Mouse (Mus musculus) ES-Bruce4 (cell line): ENCODE measurements at regions not wholly inside any gene's neighbourhood (a gene's known extent, or its start where the extent isn't known, plus 50 kb on each side); places are given as distances from the start of the nearest gene placed in this dataset.

Experiments used
- H3K27ac ChIP-seq: 2 replicates; pipeline ENCODE4 v1.5.1; 2012; ENCODE audit warnings: low read length, inconsistent platforms; ENCODE audit not compliant: insufficient read depth
- H3K27me3 ChIP-seq: 2 replicates; pipeline ENCODE4 v1.6.1; 2012; ENCODE audit warnings: mild to moderate bottlenecking, low read length, inconsistent platforms; ENCODE audit not compliant: control insufficient read depth, poor library complexity, insufficient read depth, severe bottlenecking
- H3K36me3 ChIP-seq: 2 replicates; pipeline ENCODE4 v1.6.1; 2012; ENCODE audit warnings: inconsistent platforms, mild to moderate bottlenecking, low read length, moderate library complexity; ENCODE audit not compliant: control insufficient read depth, poor library complexity, insufficient read depth, severe bottlenecking
- H3K4me1 ChIP-seq: one replicate; pipeline ENCODE4 v1.8.1; 2011; ENCODE audit warnings: low read length; ENCODE audit not compliant: control insufficient read depth, insufficient read depth
- H3K4me3 ChIP-seq: 2 replicates; pipeline ENCODE4 v1.5.1; 2011; ENCODE audit warnings: low read depth, mild to moderate bottlenecking, low read length
- H3K9ac ChIP-seq: 2 replicates; pipeline ENCODE4 v1.6.1; 2012; ENCODE audit warnings: low read depth, mild to moderate bottlenecking, inconsistent platforms; ENCODE audit not compliant: poor library complexity, severe bottlenecking
- H3K9me3 ChIP-seq: replicated peaks from 2 replicates; pipeline ENCODE4 v1.6.1; 2012; ENCODE audit warnings: mild to moderate bottlenecking, low read length, inconsistent platforms; ENCODE audit not compliant: control insufficient read depth, poor library complexity, insufficient read depth, severe bottlenecking
- CTCF ChIP-seq: IDR thresholded peaks from one replicate; pipeline ENCODE4 v1.8.1; 2011; ENCODE audit warnings: low read depth, low read length
- EP300 ChIP-seq: IDR thresholded peaks from 2 replicates; pipeline ENCODE4 v1.6.1; 2011; ENCODE audit warnings: low read depth, low read length; ENCODE audit not compliant: insufficient read depth
- POLR2A ChIP-seq: IDR thresholded peaks from one replicate; pipeline ENCODE4 v1.8.1; 2011; ENCODE audit warnings: low read length; ENCODE audit not compliant: insufficient read depth

- Histone ChIP-seq H3K36me3 (no peaks in the 10 kb centered on the region), H3K27ac (no peak overlapping the region), H3K27me3 (no peaks in the 10 kb centered on the region), H3K4me1 (no peaks in the 10 kb centered on the region), H3K9ac (no peak overlapping the region), H3K9me3 (no peaks in the 10 kb centered on the region), H3K4me3 (no peak overlapping the region)
- TF ChIP-seq POLR2A, result no peak
- TF ChIP-seq CTCF, result no peak
- no peak for TF ChIP-seq EP300
Measured at GRCm38 (mm10) chr2:123320448-123321097, 555.5 kb downstream of the Sqor start.

GRCm38 (mm10) chr2:123323769-123324168 is 558.7 kb downstream of the Sqor start:
- TF ChIP-seq EP300 (no peak), POLR2A (no peak), CTCF (no peak)
- no peaks in the 10 kb centered on the region for H3K36me3 ChIP-seq
- H3K9me3 ChIP-seq, result no peaks in the 10 kb centered on the region
- no peak overlapping the region for H3K27ac ChIP-seq
- H3K4me1 ChIP-seq, result no peaks in the 10 kb centered on the region
- no peaks in the 10 kb centered on the region for H3K27me3 ChIP-seq
- H3K9ac ChIP-seq, result no peak overlapping the region
- no peak overlapping the region for H3K4me3 ChIP-seq

- TF ChIP-seq EP300 (no peak), CTCF (no peak), POLR2A (no peak)
- H3K27ac ChIP-seq, result no peak overlapping the region
- H3K4me1 ChIP-seq, result no peaks in the 10 kb centered on the region
- no peak overlapping the region for H3K4me3 ChIP-seq
- H3K9ac ChIP-seq, result no peak overlapping the region
- no peaks in the 10 kb centered on the region for H3K9me3 ChIP-seq
- H3K27me3 ChIP-seq, result no peaks in the 10 kb centered on the region
- H3K36me3 ChIP-seq, result no peaks in the 10 kb centered on the region
Measured at GRCm38 (mm10) chr2:123324896-123325295, 559.9 kb downstream of the Sqor start.

- no peaks in the 10 kb centered on the region for H3K9me3 ChIP-seq
- no peak overlapping the region for H3K4me3 ChIP-seq
- H3K36me3 ChIP-seq, result no peaks in the 10 kb centered on the region
- no peaks in the 10 kb centered on the region for H3K27me3 ChIP-seq
- H3K4me1 ChIP-seq, result no peaks in the 10 kb centered on the region
- no peak overlapping the region for H3K9ac ChIP-seq
- H3K27ac ChIP-seq, result no peak overlapping the region
- TF ChIP-seq CTCF (no peak), POLR2A (no peak), EP300 (no peak)
Measured at GRCm38 (mm10) chr2:123349625-123350346, 584.7 kb downstream of the Sqor start.

- Histone ChIP-seq H3K9me3 (no peaks in the 10 kb centered on the region), H3K27ac (no peak overlapping the region), H3K9ac (no peak overlapping the region), H3K27me3 (no peaks in the 10 kb centered on the region), H3K36me3 (no peaks in the 10 kb centered on the region), H3K4me1 (no peaks in the 10 kb centered on the region), H3K4me3 (no peak overlapping the region)
- no peak for TF ChIP-seq POLR2A
- TF ChIP-seq CTCF, result no peak
- TF ChIP-seq EP300, result no peak
Measured at GRCm38 (mm10) chr2:123364204-123364603, 599.2 kb downstream of the Sqor start.

- H3K36me3 ChIP-seq, result no peaks in the 10 kb centered on the region
- no peak overlapping the region for H3K9ac ChIP-seq
- no peaks in the 10 kb centered on the region for H3K27me3 ChIP-seq
- H3K27ac ChIP-seq, result no peak overlapping the region
- no peaks in the 10 kb centered on the region for H3K9me3 ChIP-seq
- H3K4me1 ChIP-seq, result no peaks in the 10 kb centered on the region
- TF ChIP-seq POLR2A (no peak), CTCF (no peak), EP300 (no peak)
- H3K4me3 ChIP-seq, result no peak overlapping the region
Measured at GRCm38 (mm10) chr2:123366571-123366970, 601.5 kb downstream of the Sqor start.
